Mouse (Mus musculus) neural tube, embryonic 11.5 days (tissue): Measurements from ENCODE around the gene BC067074. TPM values are rescaled to one million over a fixed set of nuclear protein-coding genes. Genes with fewer than 3 reads are reported as not detected.

Experiments
- ATAC-seq: fragments of 200-750 bp; cut with Nextera tagmentation; 2 replicates; pipeline ENCODE4 v1.8.0; 2017; ENCODE audit warnings: moderate number of reproducible peaks, mild to moderate bottlenecking, moderate TSS enrichment, moderate library complexity; ENCODE audit not compliant: insufficient read depth, low FRiP score, low TSS enrichment
- DNase-seq: peaks from one replicate; pipeline ENCODE4 v3.0.0-alpha.2; 2015; ENCODE audit warnings: low spot score
- H3K27ac ChIP-seq: fragments of 300-500 bp; sonication (generic); 2 replicates; pipeline ENCODE4 v1.5.1; 2014; ENCODE audit warnings: low read depth, mild to moderate bottlenecking, low read length
- H3K27me3 ChIP-seq: fragments of 300-500 bp; sonication (generic); 2 replicates; pipeline ENCODE4 v1.6.1; 2014; ENCODE audit warnings: mild to moderate bottlenecking, low read length, mixed read lengths; ENCODE audit not compliant: control insufficient read depth, insufficient read depth
- H3K36me3 ChIP-seq: fragments of 300-500 bp; sonication (generic); 2 replicates; pipeline ENCODE4 v1.6.1; 2014; ENCODE audit warnings: mild to moderate bottlenecking, low read length, moderate library complexity, mixed read lengths; ENCODE audit not compliant: control insufficient read depth, insufficient read depth
- H3K4me1 ChIP-seq: fragments of 300-500 bp; sonication (generic); 2 replicates; pipeline ENCODE4 v1.6.1; 2014; ENCODE audit warnings: low read length, mixed read lengths; ENCODE audit not compliant: control insufficient read depth, insufficient read depth
- H3K4me2 ChIP-seq: fragments of 300-500 bp; sonication (generic); 2 replicates; pipeline ENCODE4 v1.6.1; 2014; ENCODE audit warnings: low read depth, mild to moderate bottlenecking, moderate library complexity
- H3K4me3 ChIP-seq: fragments of 300-500 bp; sonication (generic); 2 replicates; pipeline ENCODE4 v1.5.1; 2014; ENCODE audit warnings: low read depth, low read length
- H3K9ac ChIP-seq: fragments of 300-500 bp; sonication (generic); 2 replicates; pipeline ENCODE4 v1.6.1; 2014; ENCODE audit warnings: mild to moderate bottlenecking, low read length
- H3K9me3 ChIP-seq: fragments of 300-500 bp; sonication (generic); 2 replicates; pipeline ENCODE4 v1.6.1; 2016; ENCODE audit warnings: low read length; ENCODE audit not compliant: control insufficient read depth
- WGBS: fragments of 180-500 bp; shearing (Covaris S2); extraction: QIAGEN DNeasy Blood & Tissue Kit; methylation state at CpG from one replicate; pipeline ENCODE4 v1.1.7; 2014; 5-methylcytosine and 5-hydroxymethylcytosine counted together
- polyA plus RNA-seq: library from polyadenylated mRNA; unstranded; fragments of >200 nt; fragmentation: Nextera tagmentation; extraction: Ambion mirVana; gene quantifications from 2 replicates; pipeline ENCODE4 v1.2.1, GENCODE M21; 2014

The BC067074 gene
- polyA plus RNA-seq, 1 experiment from 2014 or later, result 2.1 TPM

DNA sequence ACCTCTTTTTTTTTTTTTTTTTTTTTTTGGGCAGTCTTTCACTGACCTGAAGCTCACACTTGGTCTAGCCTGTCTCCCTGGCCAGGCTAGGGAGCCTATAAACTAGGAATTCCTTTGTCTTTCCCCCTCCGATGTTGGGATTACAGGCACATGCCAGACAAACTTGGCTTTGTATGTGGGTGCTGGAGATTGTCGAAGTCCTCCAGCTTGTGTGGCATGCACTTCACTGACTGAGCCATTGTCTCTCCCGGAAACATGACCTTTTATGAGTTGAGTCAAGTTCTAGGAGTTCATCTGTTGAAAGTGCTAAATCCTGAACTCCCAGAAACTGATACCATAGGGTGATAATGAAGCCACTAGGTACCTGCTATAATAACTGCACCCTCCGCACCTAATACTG lies 41.8 kb downstream of the BC067074 start:
- DNase-seq (no peak), ATAC-seq (no peak)
- H3K9me3 ChIP-seq, result no peaks in the 10 kb centered on the region
- H3K4me3 ChIP-seq, result no peak overlapping the region
- H3K4me2 ChIP-seq, result no peak overlapping the region
- H3K4me1 ChIP-seq, result no peaks in the 10 kb centered on the region
- no peaks in the 10 kb centered on the region for H3K36me3 ChIP-seq
- no peak overlapping the region for H3K27ac ChIP-seq
- H3K27me3 ChIP-seq, result no peaks in the 10 kb centered on the region
- WGBS, result 67% methylated on average over 4 of the region's 4 CpGs
- H3K9ac ChIP-seq, result no peak overlapping the region

GRCm38 (mm10) chr13:113337223-113337858 lies 44.4 kb downstream of the BC067074 start:
- Histone ChIP-seq H3K9me3 (no peaks in the 10 kb centered on the region), H3K36me3 (no peaks in the 10 kb centered on the region), H3K27ac (no peak overlapping the region), H3K4me2 (no peak overlapping the region), H3K4me1 (no peaks in the 10 kb centered on the region), H3K27me3 (no peaks in the 10 kb centered on the region), H3K9ac (no peak overlapping the region), H3K4me3 (no peak overlapping the region)
- DNase-seq (peak; percentile 49), ATAC-seq (peak; percentile 60; the same call in 1 of the 2 replicates)
- 40% methylated on average over 6 of the region's 6 CpGs for WGBS

- Histone ChIP-seq H3K4me3 (no peak overlapping the region), H3K9me3 (no peaks in the 10 kb centered on the region), H3K36me3 (no peaks in the 10 kb centered on the region), H3K27ac (no peak overlapping the region), H3K9ac (no peak overlapping the region), H3K27me3 (no peaks in the 10 kb centered on the region), H3K4me1 (no peaks in the 10 kb centered on the region), H3K4me2 (no peak overlapping the region)
- ATAC-seq (no peak), DNase-seq (no peak)
- WGBS, result 54% methylated on average over 2 of the region's 2 CpGs
Measured at GRCm38 (mm10) chr13:113340644-113341043, 47.7 kb downstream of the BC067074 start.

- ATAC-seq (no peak), DNase-seq (no peak)
- Histone ChIP-seq H3K9ac (no peak overlapping the region), H3K27me3 (no peaks in the 10 kb centered on the region), H3K4me2 (no peak overlapping the region), H3K4me1 (no peaks in the 10 kb centered on the region), H3K4me3 (no peak overlapping the region), H3K27ac (no peak overlapping the region), H3K36me3 (no peaks in the 10 kb centered on the region), H3K9me3 (no peaks in the 10 kb centered on the region)
Measured at GRCm38 (mm10) chr13:113341161-113341560, 48.2 kb downstream of the BC067074 start.

DNA sequence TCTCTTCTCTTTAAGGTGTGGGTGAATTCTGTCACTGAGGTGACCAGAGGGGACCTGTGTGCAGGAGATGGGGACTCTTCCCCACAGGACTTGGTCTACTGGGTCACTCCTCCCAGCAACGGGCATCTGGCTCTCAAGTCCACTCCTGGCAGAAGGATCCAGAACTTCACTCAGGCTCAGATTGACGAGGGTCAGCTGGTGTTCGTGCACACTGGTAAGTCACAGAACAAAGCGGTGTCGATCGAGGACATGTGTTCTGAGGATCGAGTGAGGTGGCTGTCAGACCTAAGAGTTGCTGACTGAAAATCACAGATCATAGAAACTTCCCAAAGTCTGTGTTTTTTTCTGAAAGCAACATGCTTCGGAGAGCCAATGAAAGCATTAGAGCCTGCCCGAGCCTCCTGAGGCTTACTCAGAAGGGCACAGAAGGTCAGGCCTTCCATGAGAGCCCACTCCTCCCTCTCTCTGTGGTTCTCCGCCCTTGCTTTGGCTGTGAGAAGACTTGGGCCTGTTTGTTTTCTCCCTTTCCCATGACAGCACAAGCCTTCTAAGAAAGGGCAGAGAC lies 49.5 kb downstream of the BC067074 start:
- no peak for DNase-seq
- H3K4me3 ChIP-seq, result no peak overlapping the region
- H3K4me1 ChIP-seq, result no peaks in the 10 kb centered on the region
- no peaks in the 10 kb centered on the region for H3K27me3 ChIP-seq
- H3K9ac ChIP-seq, result no peak overlapping the region
- H3K27ac ChIP-seq, result no peak overlapping the region
- no peak for ATAC-seq
- H3K36me3 ChIP-seq, result no peaks in the 10 kb centered on the region
- WGBS, result 78% methylated on average over 10 of the region's 10 CpGs
- H3K4me2 ChIP-seq, result no peak overlapping the region
- no peaks in the 10 kb centered on the region for H3K9me3 ChIP-seq

DNA sequence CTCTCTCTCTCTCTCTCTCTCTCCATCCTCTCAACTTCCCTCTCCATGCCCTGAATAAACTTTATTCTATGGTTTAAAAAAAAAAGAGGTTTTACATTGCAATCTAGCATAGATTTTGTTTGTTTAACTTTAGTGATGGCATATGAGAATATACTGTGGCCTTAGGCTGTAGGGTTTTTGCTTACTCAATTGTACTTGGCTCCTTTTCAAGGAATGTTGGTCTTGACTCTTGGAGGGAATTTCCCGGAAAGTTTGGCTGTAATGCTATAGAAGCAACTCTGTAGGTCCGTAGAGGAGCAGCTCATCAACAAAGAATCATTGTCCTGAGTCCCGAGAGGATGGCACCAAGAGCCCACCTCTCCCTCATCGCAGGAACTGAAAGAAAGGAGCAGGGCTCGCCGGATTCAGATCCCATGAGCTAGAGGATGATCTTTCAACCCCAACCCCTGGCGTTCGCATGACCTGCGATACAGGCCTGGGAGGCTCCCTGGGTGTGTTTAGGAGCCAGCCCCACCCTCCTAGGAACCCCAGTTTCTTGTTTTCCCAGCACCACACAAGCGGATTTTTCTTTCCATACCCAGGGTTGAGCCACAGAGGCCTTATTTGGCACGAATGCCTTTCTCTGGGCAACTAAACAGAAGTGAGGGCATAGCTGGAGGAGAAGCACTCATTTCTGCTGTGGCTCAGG lies 57.9 kb downstream of the BC067074 start:
- Histone ChIP-seq H3K4me3 (no peak overlapping the region), H3K4me2 (no peak overlapping the region), H3K27me3 (no peaks in the 10 kb centered on the region), H3K36me3 (no peaks in the 10 kb centered on the region), H3K9me3 (no peaks in the 10 kb centered on the region), H3K4me1 (no peaks in the 10 kb centered on the region; the same call in 1 of the 2 replicates), H3K27ac (no peak overlapping the region), H3K9ac (no peak overlapping the region)
- WGBS, result 73% methylated on average over 11 of the region's 11 CpGs
- DNase-seq (no peak), ATAC-seq (no peak)

GRCm38 (mm10) chr13:113353546-113353945 lies 60.6 kb downstream of the BC067074 start:
- 83% methylated on average over 3 of the region's 3 CpGs for whole genome bisulfite sequencing
- no peaks in the 10 kb centered on the region; the same call in 1 of the 2 replicates for H3K4me1 ChIP-seq
- H3K4me2 ChIP-seq, result no peak overlapping the region

DNA sequence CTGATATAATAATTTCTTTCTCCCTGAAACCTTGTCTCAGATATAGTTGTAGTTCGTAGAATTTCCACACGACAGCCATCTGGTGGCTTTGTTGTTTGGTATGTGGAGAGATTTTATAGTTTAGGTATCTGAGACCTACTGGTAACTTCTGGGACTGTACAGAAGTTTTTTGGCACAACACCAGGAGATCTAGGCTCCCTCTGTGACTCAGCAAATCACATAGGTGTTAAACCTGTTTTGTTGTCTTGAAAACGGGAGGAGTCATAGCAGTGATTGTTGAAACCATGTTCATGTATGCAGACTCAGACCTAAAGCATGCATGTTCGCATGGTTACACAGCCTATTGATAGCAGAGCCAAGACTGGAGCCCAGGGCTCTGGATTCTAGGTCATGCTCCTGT lies 61.0 kb downstream of the BC067074 start:
- ATAC-seq, result no peak

More at GRCm38 (mm10) chr13:113353546-113353945, 60.6 kb downstream of the BC067074 start:
- ATAC-seq (no peak), DNase-seq (no peak)
- no peaks in the 10 kb centered on the region for H3K36me3 ChIP-seq
- no peak overlapping the region for H3K27ac ChIP-seq
- H3K4me3 ChIP-seq, result no peak overlapping the region
- H3K27me3 ChIP-seq, result no peaks in the 10 kb centered on the region
- no peaks in the 10 kb centered on the region for H3K9me3 ChIP-seq
- no peak overlapping the region for H3K9ac ChIP-seq

DNA sequence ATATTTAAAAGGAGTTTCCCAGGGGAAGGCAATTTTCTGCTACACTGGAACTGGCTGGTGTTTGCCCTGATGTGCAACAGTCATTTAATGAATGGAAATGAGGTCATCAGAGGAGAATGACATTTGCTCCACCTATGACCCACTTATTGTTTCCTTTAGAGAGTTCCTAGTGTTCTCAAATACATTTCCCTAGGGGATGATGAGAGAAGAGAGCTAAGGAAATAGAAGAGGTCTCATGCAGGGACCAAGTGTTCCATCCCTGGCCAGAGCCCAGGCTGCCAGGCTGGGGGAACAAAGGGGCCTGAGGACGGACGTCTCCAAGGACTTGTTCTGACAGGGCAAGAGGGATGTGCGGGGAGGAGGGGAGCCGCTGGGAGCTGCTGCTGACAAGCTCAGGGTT lies 62.1 kb downstream of the BC067074 start:
- WGBS, result 19% methylated on average over 4 of the region's 4 CpGs
- DNase-seq (peak; percentile 55), ATAC-seq (no peak)
- Histone ChIP-seq H3K36me3 (no peaks in the 10 kb centered on the region), H3K4me2 (no peak overlapping the region), H3K27ac (no peak overlapping the region), H3K4me3 (no peak overlapping the region), H3K9me3 (no peaks in the 10 kb centered on the region), H3K4me1 (no peaks in the 10 kb centered on the region; the same call in 1 of the 2 replicates), H3K9ac (no peak overlapping the region), H3K27me3 (no peaks in the 10 kb centered on the region)

More for the DNA sequence above, 61.0 kb downstream of the BC067074 start:
- Histone ChIP-seq H3K4me3 (no peak overlapping the region), H3K36me3 (no peaks in the 10 kb centered on the region), H3K27me3 (no peaks in the 10 kb centered on the region), H3K27ac (no peak overlapping the region), H3K4me2 (no peak overlapping the region), H3K9me3 (no peaks in the 10 kb centered on the region), H3K4me1 (no peaks in the 10 kb centered on the region; the same call in 1 of the 2 replicates), H3K9ac (no peak overlapping the region)
- WGBS, result 96% methylated on average over 4 of the region's 4 CpGs
- no peak for DNase-seq
